Mouse (Mus musculus): Measurements from ENCODE around the gene Tulp4.

The Tulp4 gene

GRCm38 (mm10) chr17:6125441-6125840 is 19.2 kb downstream of the Tulp4 start:
- peak; percentile 68 to 73 for DNase-seq

- no peak for DNase-seq
Measured at GRCm38 (mm10) chr17:6128039-6128438, 21.8 kb downstream of the Tulp4 start.

- DNase-seq: peak; percentile 97 to 98
Measured at GRCm38 (mm10) chr17:6129361-6129760, 23.1 kb downstream of the Tulp4 start.

GRCm38 (mm10) chr17:6131083-6131482 is 24.8 kb downstream of the Tulp4 start:
- no peak for DNase-seq

- no peak for DNase-seq
Measured at GRCm38 (mm10) chr17:6140875-6141274, 34.6 kb downstream of the Tulp4 start.

GRCm38 (mm10) chr17:6141344-6141743 is 35.1 kb downstream of the Tulp4 start:
- no peak for DNase-seq

GRCm38 (mm10) chr17:6145244-6145643 is 39.0 kb downstream of the Tulp4 start:
- no peak for DNase-seq

GRCm38 (mm10) chr17:6152941-6153340 is 46.7 kb downstream of the Tulp4 start:
- no peak for DNase-seq

- DNase-seq: no peak
Measured at GRCm38 (mm10) chr17:6153581-6153980, 47.3 kb downstream of the Tulp4 start.

GRCm38 (mm10) chr17:6154366-6154765 is 48.1 kb downstream of the Tulp4 start:
- DNase-seq: peak in 1 of 2 experiments; percentile 36

GRCm38 (mm10) chr17:6160495-6160894 is 54.3 kb downstream of the Tulp4 start:
- no peak for DNase-seq

- no peak for DNase-seq
Measured at GRCm38 (mm10) chr17:6161916-6162315, 55.7 kb downstream of the Tulp4 start.

- peak; percentile 37 to 39 for DNase-seq
Measured at GRCm38 (mm10) chr17:6162761-6163160, 56.5 kb downstream of the Tulp4 start.

- DNase-seq: no peak
Measured at GRCm38 (mm10) chr17:6164911-6165310, 58.7 kb downstream of the Tulp4 start.

- no peak for DNase-seq
Measured at GRCm38 (mm10) chr17:6172440-6172839, 66.2 kb downstream of the Tulp4 start.

GRCm38 (mm10) chr17:6172926-6173690 is 66.9 kb downstream of the Tulp4 start:
- no peak for DNase-seq

- DNase-seq: no peak
Measured at GRCm38 (mm10) chr17:6174574-6174973, 68.3 kb downstream of the Tulp4 start.

GRCm38 (mm10) chr17:6178564-6179267 is 72.5 kb downstream of the Tulp4 start:
- DNase-seq: no peak

GRCm38 (mm10) chr17:6179389-6179788 is 73.2 kb downstream of the Tulp4 start:
- DNase-seq: no peak

- peak in 1 of 2 experiments; percentile 33 for DNase-seq
Measured at GRCm38 (mm10) chr17:6180421-6180820, 74.2 kb downstream of the Tulp4 start.

- no peak for DNase-seq
Measured at GRCm38 (mm10) chr17:6182715-6183114, 76.5 kb downstream of the Tulp4 start.

- DNase-seq: no peak
Measured at GRCm38 (mm10) chr17:6186651-6187050, 80.4 kb downstream of the Tulp4 start.

- DNase-seq: no peak
Measured at GRCm38 (mm10) chr17:6187183-6187582, 80.9 kb downstream of the Tulp4 start.

GRCm38 (mm10) chr17:6189207-6189606 is 83.0 kb downstream of the Tulp4 start:
- no peak for DNase-seq

Data from cerebellum, postnatal 10 days (tissue).